Mouse (Mus musculus): ENCODE measurements at regions not wholly inside any gene's neighbourhood (a gene's known extent, or its start where the extent isn't known, plus 50 kb on each side); places are given as distances from the start of the nearest gene placed in this dataset.

DNA sequence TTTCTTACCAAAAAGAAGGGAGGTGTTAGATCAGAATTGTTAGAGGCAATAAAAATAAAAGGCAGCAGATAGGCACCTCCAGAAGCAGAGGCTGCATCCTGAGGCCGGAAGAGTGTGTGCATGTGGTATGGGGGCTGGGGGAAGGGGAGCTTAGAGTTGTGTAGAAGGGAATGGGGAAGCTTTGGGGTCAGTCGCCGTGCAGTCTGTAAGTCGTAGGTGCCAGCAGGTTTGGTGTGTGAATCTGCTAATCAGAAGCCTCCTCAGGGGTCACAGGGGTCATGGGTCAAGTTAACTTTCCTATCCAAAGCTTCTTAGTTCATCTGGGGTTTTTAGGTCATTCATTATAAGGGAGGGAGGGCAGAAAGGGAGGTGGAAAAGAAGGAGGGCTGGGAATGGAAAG is 82.4 kb upstream of the Barx2 start:
- TF ChIP-seq CTCF (IDR thresholded peaks at IDR 0.05; ENCODE audit: control insufficient read depth, insufficient read depth, low read length), result no peak
- no peak for TF ChIP-seq POLR2A (IDR thresholded peaks at IDR 0.05; ENCODE audit: borderline replicate concordance, control insufficient read depth, low read depth, low read length)

Data from bone marrow, adult 2 months (tissue).